Mouse (Mus musculus) 3134 (cell line): ENCODE measurements around the gene Amn1.

Experiments
- DNase-seq: peaks from one replicate; pipeline ENCODE4 v3.0.0-alpha.2; 2011; ENCODE audit warnings: low spot score; ENCODE audit not compliant: insufficient read length; ENCODE audit errors: extremely low read depth

Amn1 gene

DNA sequence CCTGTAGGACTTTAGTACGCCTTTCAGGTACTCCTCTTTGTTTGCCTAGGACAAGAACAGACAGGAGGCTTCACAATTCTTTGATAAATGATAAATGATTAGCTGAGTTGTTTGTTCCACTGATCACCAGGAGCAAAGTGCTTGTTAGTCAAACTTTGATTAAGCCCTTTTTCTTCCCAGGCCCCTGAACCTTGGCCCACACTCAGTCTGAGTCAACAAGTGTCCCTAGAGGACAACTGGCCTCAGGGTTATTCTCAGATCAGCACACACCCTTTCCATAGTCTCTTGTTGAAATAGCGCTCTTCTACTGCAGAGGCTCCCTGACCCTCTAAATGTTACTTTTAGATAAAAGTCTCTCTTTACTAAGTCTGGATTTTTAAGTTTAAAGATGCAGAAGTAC lies 69.6 kb downstream of the Amn1 start:
- DNase-seq: no peak

DNA sequence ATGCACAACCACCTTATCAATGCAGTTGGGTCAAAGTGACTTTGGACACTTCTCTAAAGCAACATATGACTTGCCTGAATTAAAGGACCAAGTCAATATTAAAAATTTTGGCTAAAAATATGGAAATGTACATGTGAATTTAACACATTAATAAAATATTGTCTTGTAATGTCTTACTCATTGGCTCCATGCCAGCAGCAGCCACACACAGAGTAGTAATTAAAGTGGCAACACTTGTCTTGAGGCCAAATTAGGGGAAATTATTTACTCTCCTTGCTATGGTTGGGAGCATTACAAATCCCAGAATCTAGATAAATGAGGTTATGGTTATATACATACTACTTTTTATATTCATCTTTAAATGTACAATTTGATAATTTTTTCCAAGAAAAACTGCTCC lies 71.5 kb downstream of the Amn1 start:
- no peak for DNase-seq

DNA sequence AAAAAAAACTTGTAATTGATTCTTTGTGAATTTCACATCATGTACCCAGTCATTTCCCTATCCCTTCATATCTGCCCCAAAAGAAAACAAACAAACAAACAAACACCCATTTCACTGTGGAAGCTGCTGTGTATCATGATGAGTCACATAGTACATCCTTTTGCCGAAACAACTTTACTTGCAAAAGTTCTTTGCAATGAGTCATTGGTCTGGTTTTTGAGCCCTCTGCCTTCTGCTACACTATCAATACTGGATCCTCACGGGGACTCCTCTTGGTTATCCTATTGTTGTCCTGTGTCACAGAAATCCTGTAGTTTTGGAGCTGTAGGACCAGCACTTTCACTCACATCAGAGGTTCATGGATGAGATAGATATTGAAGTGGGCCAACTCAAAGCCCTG lies 79.6 kb downstream of the Amn1 start:
- no peak for DNase-seq

DNA sequence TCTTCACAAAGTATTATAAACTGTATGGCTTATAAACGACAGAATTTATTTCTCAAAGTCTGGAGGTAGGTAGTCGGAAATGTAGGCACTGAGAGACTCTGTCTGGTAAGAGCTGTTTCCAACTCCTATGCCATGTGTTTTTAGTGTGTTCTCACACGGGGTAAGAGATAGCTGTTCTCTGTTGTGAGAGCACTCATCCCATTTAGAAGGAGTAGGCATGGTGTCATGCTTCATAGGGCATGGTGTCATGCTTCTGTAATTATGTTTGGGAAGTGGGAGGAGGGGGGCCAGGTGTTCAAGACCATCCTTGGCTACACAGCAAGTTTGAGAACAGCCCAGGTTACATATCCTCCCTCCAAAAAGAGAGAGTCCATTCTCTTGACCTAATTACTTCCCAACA lies 80.9 kb downstream of the Amn1 start:
- DNase-seq: no peak
